Comparison of ENCODE assay signal across 7 mouse cellular contexts in genomic region chr10:32890507-32891131, GRCm38 (mm10). TPM values are rescaled to one million over a fixed set of nuclear protein-coding genes. Genes with fewer than 3 reads are reported as not detected.
DNase-seq lines count a peak whose midpoint lies in the region; ATAC-seq and TF ChIP-seq lines count a peak whose summit lies in the region.

No protein-coding gene starts in this region.

- peak; percentile 89 for DNase-seq in brain, embryonic 14.5 days (ENCODE audit: low read depth)
- DNase-seq in embryonic facial prominence, embryonic 14.5 days (ENCODE audit: low spot score) = peak; percentile 60
- DNase-seq in kidney, postnatal 0 days (ENCODE audit: low spot score) = peak; percentile 61
- DNase-seq in liver, adult 2 months (ENCODE audit: extremely low read depth, low read depth, low spot score) = peak; percentile 51
- peak; percentile 44 for DNase-seq in urinary bladder, postnatal 25 days (ENCODE audit: low spot score)

- H3K4me2 ChIP-seq in embryonic facial prominence, embryonic 14.5 days (ENCODE audit: low read depth, low read length) = peak overlapping the region; percentile 96
- peak overlapping the region; percentile 98 for H3K4me2 ChIP-seq in heart, embryonic 13.5 days
- peak overlapping the region; percentile 97 for H3K4me2 ChIP-seq in kidney, postnatal 0 days (ENCODE audit: low read length)
- H3K4me2 ChIP-seq in neural tube, embryonic 12.5 days (replicated peaks) = peak overlapping the region; percentile 79

- no peak overlapping the region for H3K27ac ChIP-seq in embryonic facial prominence, embryonic 14.5 days (replicated peaks; ENCODE audit: low read depth, low read length)
- no peak overlapping the region for H3K27ac ChIP-seq in heart, embryonic 13.5 days (replicated peaks)
- H3K27ac ChIP-seq in kidney, postnatal 0 days = no peak overlapping the region
- no peak overlapping the region for H3K27ac ChIP-seq in liver, adult 2 months (replicated peaks; ENCODE audit: insufficient read depth, low read depth, low read length)
- H3K27ac ChIP-seq in neural tube, embryonic 12.5 days = no peak overlapping the region

- TF ChIP-seq CTCF in brain, embryonic 14.5 days (IDR thresholded peaks at IDR 0.05; ENCODE audit: borderline replicate concordance, extremely low read depth, insufficient read depth, insufficient read length) = peak; percentile 76
- peak; percentile 78 for TF ChIP-seq CTCF in kidney, postnatal 0 days (IDR thresholded peaks at IDR 0.05; ENCODE audit: low read depth)
- TF ChIP-seq CTCF in liver, adult 2 months (IDR thresholded peaks at IDR 0.05; ENCODE audit: low read depth, low read length) = peak; percentile 41

- peak overlapping the region; percentile 72 for H3K9ac ChIP-seq in embryonic facial prominence, embryonic 14.5 days (ENCODE audit: low read depth, low read length)
- H3K9ac ChIP-seq in heart, embryonic 13.5 days = peak overlapping the region; percentile 89
- H3K9ac ChIP-seq in kidney, postnatal 0 days (ENCODE audit: low read depth, low read length) = no peak overlapping the region
- H3K9ac ChIP-seq in liver, adult 2 months (ENCODE audit: low read depth, low read length) = no peak overlapping the region; the same call in 1 of the 2 replicates
- peak overlapping the region; percentile 89 for H3K9ac ChIP-seq in neural tube, embryonic 12.5 days

- 0 out of 2 replicates have a peak, but pooled peaks cover 14% of the 10 kb centered on the region for H3K27me3 ChIP-seq in embryonic facial prominence, embryonic 14.5 days (replicated peaks; ENCODE audit: control insufficient read depth, insufficient read depth, low read length)
- H3K27me3 ChIP-seq in heart, embryonic 13.5 days (replicated peaks) = peaks cover 8% of the 10 kb centered on the region; the same call in 1 of the 2 replicates
- H3K27me3 ChIP-seq in kidney, postnatal 0 days (ENCODE audit: insufficient read depth, low read length) = no peaks in the 10 kb centered on the region
- peaks cover 7% of the 10 kb centered on the region; the same call in 1 of the 2 replicates for H3K27me3 ChIP-seq in liver, adult 2 months (ENCODE audit: control insufficient read depth, insufficient read depth, low read length)
- H3K27me3 ChIP-seq in neural tube, embryonic 12.5 days (replicated peaks) = no peaks in the 10 kb centered on the region

- H3K4me3 ChIP-seq in embryonic facial prominence, embryonic 14.5 days (ENCODE audit: low read depth, low read length) = peak overlapping the region; percentile 71
- peak overlapping the region; percentile 84 for H3K4me3 ChIP-seq in heart, embryonic 13.5 days
- H3K4me3 ChIP-seq in kidney, postnatal 0 days (replicated peaks; ENCODE audit: low read depth, low read length) = peak overlapping the region; percentile 57
- no peak overlapping the region; the same call in 1 of the 2 replicates for H3K4me3 ChIP-seq in liver, adult 2 months (ENCODE audit: insufficient read depth, low read depth, low read length)
- H3K4me3 ChIP-seq in neural tube, embryonic 12.5 days = peak overlapping the region; percentile 83

- no peaks in the 10 kb centered on the region for H3K4me1 ChIP-seq in embryonic facial prominence, embryonic 14.5 days (ENCODE audit: control insufficient read depth, insufficient read depth, low read length)
- H3K4me1 ChIP-seq in heart, embryonic 13.5 days = no peaks in the 10 kb centered on the region
- H3K4me1 ChIP-seq in kidney, postnatal 0 days (replicated peaks; ENCODE audit: insufficient read depth, low read length) = no peaks in the 10 kb centered on the region; the same call in 1 of the 2 replicates
- no peaks in the 10 kb centered on the region; the same call in 1 of the 2 replicates for H3K4me1 ChIP-seq in liver, adult 2 months (ENCODE audit: control insufficient read depth, insufficient read depth, low read length)
- no peaks in the 10 kb centered on the region for H3K4me1 ChIP-seq in neural tube, embryonic 12.5 days

- ATAC-seq in embryonic facial prominence, embryonic 14.5 days (ENCODE audit: low read depth) = peak; percentile 67
- peak; percentile 46; the same call in 1 of the 2 replicates for ATAC-seq in heart, embryonic 13.5 days (ENCODE audit: extremely low read depth, insufficient number of reproducible peaks, low FRiP score, low TSS enrichment)
- ATAC-seq in kidney, postnatal 0 days (replicated peaks; ENCODE audit: low FRiP score, low read depth) = peak; percentile 68; the same call in 1 of the 2 replicates
- ATAC-seq in neural tube, embryonic 12.5 days (ENCODE audit: low FRiP score, low read depth) = peak; percentile 57

- TF ChIP-seq POLR2A in brain, embryonic 14.5 days (IDR thresholded peaks at IDR 0.05; ENCODE audit: borderline replicate concordance, extremely low read depth, insufficient read depth, insufficient read length, poor library complexity, severe bottlenecking) = no peak
- TF ChIP-seq POLR2A in liver, adult 2 months (IDR thresholded peaks at IDR 0.05; ENCODE audit: extremely low read depth, insufficient read depth, low read length) = no peak

- H3K79me2 ChIP-seq in liver, adult 2 months (ENCODE audit: control insufficient read depth, insufficient read depth, low read length) = no peaks in the 10 kb centered on the region

- H3K9me3 ChIP-seq in embryonic facial prominence, embryonic 14.5 days (ENCODE audit: control insufficient read depth, low read length) = no peaks in the 10 kb centered on the region
- H3K9me3 ChIP-seq in heart, embryonic 13.5 days = no peaks in the 10 kb centered on the region
- H3K9me3 ChIP-seq in kidney, postnatal 0 days (replicated peaks; ENCODE audit: low read length) = no peaks in the 10 kb centered on the region
- no peaks in the 10 kb centered on the region for H3K9me3 ChIP-seq in neural tube, embryonic 12.5 days

- WGBS in embryonic facial prominence, embryonic 14.5 days = 3% methylated on average over 13 of the region's 13 CpGs
- 3% methylated on average over 13 of the region's 13 CpGs for WGBS in heart, embryonic 13.5 days
- WGBS in kidney, postnatal 0 days = 2% methylated on average over 13 of the region's 13 CpGs
- 4% methylated on average over 13 of the region's 13 CpGs for WGBS in liver, adult 2 months
- 5% methylated on average over 13 of the region's 13 CpGs for WGBS in neural tube, embryonic 12.5 days

- H3K36me3 ChIP-seq in embryonic facial prominence, embryonic 14.5 days (ENCODE audit: control insufficient read depth, insufficient read depth, low read length) = no peaks in the 10 kb centered on the region
- no peaks in the 10 kb centered on the region for H3K36me3 ChIP-seq in heart, embryonic 13.5 days
- H3K36me3 ChIP-seq in kidney, postnatal 0 days (ENCODE audit: insufficient read depth, low read length) = no peaks in the 10 kb centered on the region
- no peaks in the 10 kb centered on the region for H3K36me3 ChIP-seq in liver, adult 2 months (ENCODE audit: control insufficient read depth, insufficient read depth, low read length)
- no peaks in the 10 kb centered on the region for H3K36me3 ChIP-seq in neural tube, embryonic 12.5 days

RNA-seq across cellular contexts. Expression of gene Nkain2, which starts 0.4 kb away (rescaled TPM):
- 12.4 and 12.9 TPM in 2 replicates for polyA plus RNA-seq in brain, embryonic 14.5 days (2012; rRNA removed)
- polyA plus RNA-seq in embryonic facial prominence, embryonic 14.5 days (2014; fragmentation: Nextera tagmentation; extraction: Ambion mirVana) = 1.6 and 2.4 TPM in 2 replicates
- 0.15 and 0.92 TPM in 2 replicates for polyA plus RNA-seq in heart, embryonic 13.5 days (2015; fragmentation: Nextera tagmentation; extraction: Ambion mirVana)
- polyA plus RNA-seq in kidney, postnatal 0 days (2015; fragmentation: Nextera tagmentation; extraction: Ambion mirVana) = 0.20 and 0.34 TPM in 2 replicates
- total RNA-seq in liver, adult 2 months (2014; rRNA removed) = 0.47 and 0.55 TPM in 2 replicates
- polyA plus RNA-seq in liver, adult 2 months (2012; rRNA removed) = 0.07 and 0.23 TPM in 2 replicates
- polyA plus RNA-seq in neural tube, embryonic 12.5 days (2016; fragmentation: Nextera tagmentation; extraction: Ambion mirVana) = 7.2 and 7.6 TPM in 2 replicates

Comparison
In these comparisons a context has a peak if more than half of its experiments do, and no peak if none do; other contexts are left out.
1. H3K9ac ChIP-seq: peak in embryonic facial prominence, embryonic 14.5 days (single experiment), heart, embryonic 13.5 days (single experiment) and neural tube, embryonic 12.5 days (single experiment); none in kidney, postnatal 0 days (single experiment) and liver, adult 2 months (single experiment).
2. Peak in every context shown above with its lines, with median percentiles within 50 percentile points of each other: DNase-seq, CTCF ChIP-seq, ATAC-seq and H3K4me2 ChIP-seq.